Mouse (Mus musculus) forebrain, embryonic 16.5 days (tissue): ENCODE results near the gene Fam129b. TPM values are rescaled to one million over a fixed set of nuclear protein-coding genes. Genes with fewer than 3 reads are reported as not detected.

Experiments used
- ATAC-seq: fragments of 200-750 bp; cut with Nextera tagmentation; 2 replicates; pipeline ENCODE4 v1.8.0; 2017; ENCODE audit warnings: mild to moderate bottlenecking, moderate library complexity
- H3K27ac ChIP-seq: fragments of 300-500 bp; sonication (generic); 2 replicates; pipeline ENCODE4 v1.5.1; 2014; ENCODE audit warnings: low read length, control low read depth
- H3K27me3 ChIP-seq: fragments of 300-500 bp; sonication (generic); replicated peaks from 2 replicates; pipeline ENCODE4 v1.6.1; 2014; ENCODE audit warnings: low read length; ENCODE audit not compliant: control insufficient read depth, insufficient read depth
- H3K36me3 ChIP-seq: fragments of 300-500 bp; sonication (generic); 2 replicates; pipeline ENCODE4 v1.6.1; 2014; ENCODE audit not compliant: control insufficient read depth, insufficient read depth
- H3K4me1 ChIP-seq: fragments of 300-500 bp; sonication (generic); replicated peaks from 2 replicates; pipeline ENCODE4 v1.6.1; 2014; ENCODE audit warnings: low read length; ENCODE audit not compliant: control insufficient read depth, insufficient read depth
- H3K4me2 ChIP-seq: fragments of 300-500 bp; sonication (generic); 2 replicates; pipeline ENCODE4 v1.6.1; 2014; ENCODE audit warnings: mild to moderate bottlenecking, low read length, control low read depth
- H3K4me3 ChIP-seq: fragments of 300-500 bp; sonication (generic); replicated peaks from 2 replicates; pipeline ENCODE4 v1.5.1; 2014; ENCODE audit warnings: mild to moderate bottlenecking, low read length, control low read depth
- H3K9ac ChIP-seq: fragments of 300-500 bp; sonication (generic); replicated peaks from 2 replicates; pipeline ENCODE4 v1.6.1; 2014; ENCODE audit warnings: low read depth, low read length, control low read depth
- H3K9me3 ChIP-seq: fragments of 300-500 bp; sonication (generic); 2 replicates; pipeline ENCODE4 v1.6.1; 2016; ENCODE audit warnings: low read length; ENCODE audit not compliant: control insufficient read depth
- WGBS: fragments of 180-500 bp; shearing (Covaris S2); extraction: QIAGEN DNeasy Blood & Tissue Kit; methylation state at CpG from one replicate; pipeline ENCODE4 v1.1.7; 2014; 5-methylcytosine and 5-hydroxymethylcytosine counted together
- polyA plus RNA-seq: library from polyadenylated mRNA; unstranded; fragments of >200 nt; fragmentation: Nextera tagmentation; extraction: Ambion mirVana; gene quantifications from 2 replicates; pipeline ENCODE4 v1.2.1, GENCODE M21; 2015

Fam129b gene
- 36.4 and 41.1 TPM in 2 replicates for polyA plus RNA-seq

DNA sequence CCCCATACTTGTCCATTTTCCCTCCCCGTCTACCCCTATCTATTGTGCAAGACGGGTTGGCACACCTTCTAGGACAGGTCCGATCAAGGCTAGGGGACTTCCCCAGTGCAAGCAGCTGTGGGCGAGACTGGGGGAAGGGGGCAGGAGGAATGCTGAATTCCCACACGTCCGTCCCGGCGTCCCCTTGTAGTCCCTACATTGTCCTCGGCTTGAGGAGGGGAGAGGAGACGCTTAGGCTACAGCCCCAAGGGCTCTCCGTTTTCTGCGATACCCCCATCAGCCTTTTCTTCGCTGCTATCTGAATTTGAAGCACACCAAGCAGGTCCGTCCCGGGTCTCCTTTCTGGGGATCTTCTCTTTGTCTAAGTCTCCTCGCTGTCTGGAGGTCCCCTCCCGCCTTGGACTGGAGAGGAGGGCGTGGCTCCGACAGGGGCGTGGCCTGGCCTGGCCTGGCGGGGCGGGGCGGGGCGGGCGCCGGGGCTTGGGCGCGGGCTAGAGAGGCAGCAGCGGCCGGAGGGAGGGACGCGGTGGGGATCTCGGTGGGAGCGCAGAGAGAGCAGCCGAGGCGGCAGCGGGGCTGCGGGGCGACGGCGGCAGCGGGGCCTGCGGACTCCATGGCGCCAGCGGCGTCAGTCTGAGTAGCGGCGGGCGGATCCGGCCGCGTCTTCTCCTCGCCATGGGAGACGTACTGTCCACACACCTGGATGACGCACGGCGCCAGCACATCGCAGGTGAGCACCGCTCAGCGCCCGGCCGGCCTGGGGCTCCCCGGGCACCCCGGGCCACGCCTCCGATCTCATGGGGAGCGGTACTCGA lies at the start of gene Fam129b:
Fam129b (plus strand) TSS at position 440 of the 815 bp plus-strand sequence.
- H3K27me3 ChIP-seq: no peaks in the 10 kb centered on the region
- peaks cover 45% of the 10 kb centered on the region for H3K4me1 ChIP-seq
- 0% methylated on average over 44 of the region's 68 CpGs for WGBS
- peak within 1 kb of the TSS; percentile 84 for H3K4me2 ChIP-seq
- peak; percentile 87 for ATAC-seq
- no peaks in the 10 kb centered on the region for H3K9me3 ChIP-seq
- no peaks in the 10 kb centered on the region for H3K36me3 ChIP-seq
- peak within 1 kb of the TSS; percentile 90 for H3K27ac ChIP-seq
- peak within 1 kb of the TSS; percentile 85 for H3K4me3 ChIP-seq
- H3K9ac ChIP-seq: peak within 1 kb of the TSS; percentile 98

DNA sequence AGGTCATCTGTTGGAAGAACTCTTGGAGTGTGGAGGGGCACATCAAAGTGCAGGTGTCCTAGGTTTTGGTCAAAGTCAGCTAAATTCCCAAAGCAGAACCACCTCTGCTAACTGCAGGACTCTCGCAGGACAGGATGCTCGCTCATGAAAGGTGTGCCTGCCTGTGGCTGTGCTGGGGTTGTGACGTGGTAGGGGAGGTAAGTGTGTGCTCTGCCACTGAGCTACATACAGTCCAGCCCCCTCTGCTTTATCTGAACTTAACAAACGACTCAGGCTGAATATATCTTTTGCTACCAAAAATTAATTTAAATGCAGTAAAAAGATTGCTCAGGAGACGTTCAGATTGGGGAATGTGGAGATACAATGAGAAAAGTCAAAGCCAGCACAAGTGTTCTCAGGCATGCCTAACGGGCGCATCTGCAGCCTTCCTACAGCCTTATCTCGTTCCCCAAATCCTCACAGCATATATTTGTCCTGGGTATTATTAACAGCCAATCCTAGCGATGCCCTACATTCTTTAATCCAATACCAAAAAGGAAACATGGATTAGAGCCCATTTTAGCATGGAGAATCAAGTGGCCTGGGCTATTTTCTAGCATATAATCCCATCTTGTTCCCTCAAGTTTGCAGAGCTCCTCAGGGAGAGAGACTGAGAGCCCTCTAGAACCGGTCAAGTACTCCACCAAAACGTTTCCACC lies 46.8 kb upstream of the Fam129b start:
- 79% methylated on average over 11 of the region's 11 CpGs for WGBS
- no peak for ATAC-seq

DNA sequence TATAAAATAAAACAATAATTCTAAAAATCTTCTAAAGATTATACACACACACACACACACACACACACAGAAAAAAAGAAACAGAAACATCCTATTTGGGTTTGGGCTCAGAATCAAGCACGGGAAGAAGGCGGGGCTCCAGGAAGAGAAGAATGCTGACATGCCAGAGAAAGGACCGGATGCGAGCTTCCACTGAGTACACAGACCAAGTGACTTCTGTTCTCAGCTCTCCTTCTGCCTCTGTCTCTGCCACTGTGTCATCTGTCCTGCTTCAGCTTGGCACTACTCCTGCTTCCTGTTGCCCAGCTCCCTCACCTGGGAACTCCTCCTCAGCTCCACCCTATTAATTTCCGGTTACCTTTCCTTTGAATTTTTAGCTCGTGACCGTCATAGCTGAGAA lies 41.4 kb upstream of the Fam129b start:
- 70% methylated on average over 7 of the region's 7 CpGs for WGBS
- Histone ChIP-seq H3K9ac (no peak overlapping the region), H3K27ac (no peak overlapping the region), H3K36me3 (no peaks in the 10 kb centered on the region), H3K4me2 (no peak overlapping the region), H3K27me3 (no peaks in the 10 kb centered on the region), H3K4me3 (no peak overlapping the region), H3K9me3 (no peaks in the 10 kb centered on the region), H3K4me1 (peaks cover 9% of the 10 kb centered on the region; the same call in 1 of the 2 replicates)
- ATAC-seq: no peak

More for the DNA sequence above, 46.8 kb upstream of the Fam129b start:
- H3K4me2 ChIP-seq: no peak overlapping the region
- no peak overlapping the region for H3K4me3 ChIP-seq
- H3K36me3 ChIP-seq: no peaks in the 10 kb centered on the region
- no peak overlapping the region for H3K27ac ChIP-seq
- H3K9ac ChIP-seq: no peak overlapping the region
- no peaks in the 10 kb centered on the region for H3K9me3 ChIP-seq
- H3K4me1 ChIP-seq: peaks cover 5% of the 10 kb centered on the region
- no peaks in the 10 kb centered on the region for H3K27me3 ChIP-seq

DNA sequence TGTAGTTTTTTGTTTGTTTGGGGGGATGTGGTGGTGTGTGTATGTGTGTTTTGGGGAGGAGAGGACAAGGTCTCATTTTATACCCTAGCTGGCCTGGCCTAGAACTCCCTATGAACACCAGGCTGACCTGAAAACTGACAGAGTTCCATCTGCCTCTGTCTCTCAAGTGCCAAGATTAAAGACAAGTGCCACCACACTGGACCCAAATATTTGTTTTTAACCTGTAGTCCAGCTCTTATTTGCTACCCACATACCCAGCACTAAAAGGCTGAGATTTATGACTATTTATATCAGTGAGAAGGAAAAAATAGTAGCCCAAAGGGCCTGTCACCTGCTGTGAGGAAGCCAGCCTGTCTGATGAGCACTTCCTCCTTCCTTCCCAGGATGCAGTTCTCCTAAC lies 40.3 kb upstream of the Fam129b start:
- Histone ChIP-seq H3K36me3 (no peaks in the 10 kb centered on the region), H3K4me3 (no peak overlapping the region)
- no peak for ATAC-seq

DNA sequence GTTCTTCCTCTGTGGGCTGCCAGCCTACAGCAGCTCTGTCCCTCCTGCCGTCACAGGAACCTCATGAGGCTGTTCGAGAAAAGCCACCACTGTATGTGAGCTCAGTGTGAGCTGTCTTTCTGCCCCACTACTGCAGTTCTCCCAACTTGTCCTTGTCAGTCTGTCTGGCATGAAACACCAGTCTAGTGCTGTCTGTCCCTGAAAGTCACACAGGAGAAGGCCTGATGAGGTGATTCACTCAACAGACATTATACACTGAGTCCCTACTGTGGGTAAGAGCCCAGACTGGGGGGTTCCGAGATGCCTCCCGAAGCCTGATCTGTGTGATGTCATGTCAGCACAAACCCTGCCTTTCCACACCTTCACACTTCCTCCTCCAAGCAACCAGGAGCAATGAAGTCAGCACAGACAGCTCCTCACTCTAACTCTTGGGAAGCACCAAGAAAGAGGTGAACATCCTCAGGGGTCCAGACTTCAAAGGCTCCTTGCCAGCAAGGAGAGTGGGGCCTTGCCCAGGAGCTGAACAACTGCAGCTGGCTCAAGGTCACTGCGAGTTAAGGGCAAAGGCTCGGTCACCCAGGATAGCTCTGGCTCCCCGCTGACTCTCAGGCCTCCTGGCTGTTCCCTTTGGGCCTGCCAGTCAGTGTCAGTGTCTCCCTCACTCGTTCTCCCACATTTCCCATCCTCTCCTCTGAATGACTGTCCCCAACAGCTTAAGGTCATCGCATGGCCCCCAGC lies 37.6 kb upstream of the Fam129b start:
- H3K27me3 ChIP-seq: no peaks in the 10 kb centered on the region
- 77% methylated on average over 9 of the region's 9 CpGs for WGBS
- H3K27ac ChIP-seq: no peak overlapping the region
- H3K9ac ChIP-seq: no peak overlapping the region
- no peak overlapping the region for H3K4me3 ChIP-seq
- no peaks in the 10 kb centered on the region for H3K36me3 ChIP-seq
- no peaks in the 10 kb centered on the region for H3K9me3 ChIP-seq
- H3K4me2 ChIP-seq: no peak overlapping the region
- no peak for ATAC-seq
- H3K4me1 ChIP-seq: peaks cover 9% of the 10 kb centered on the region; the same call in 1 of the 2 replicates

More for the DNA sequence above, 40.3 kb upstream of the Fam129b start:
- H3K27me3 ChIP-seq: no peaks in the 10 kb centered on the region
- peaks cover 9% of the 10 kb centered on the region; the same call in 1 of the 2 replicates for H3K4me1 ChIP-seq
- no peaks in the 10 kb centered on the region for H3K9me3 ChIP-seq
- no peak overlapping the region for H3K27ac ChIP-seq
- H3K9ac ChIP-seq: no peak overlapping the region
- no peak overlapping the region for H3K4me2 ChIP-seq

DNA sequence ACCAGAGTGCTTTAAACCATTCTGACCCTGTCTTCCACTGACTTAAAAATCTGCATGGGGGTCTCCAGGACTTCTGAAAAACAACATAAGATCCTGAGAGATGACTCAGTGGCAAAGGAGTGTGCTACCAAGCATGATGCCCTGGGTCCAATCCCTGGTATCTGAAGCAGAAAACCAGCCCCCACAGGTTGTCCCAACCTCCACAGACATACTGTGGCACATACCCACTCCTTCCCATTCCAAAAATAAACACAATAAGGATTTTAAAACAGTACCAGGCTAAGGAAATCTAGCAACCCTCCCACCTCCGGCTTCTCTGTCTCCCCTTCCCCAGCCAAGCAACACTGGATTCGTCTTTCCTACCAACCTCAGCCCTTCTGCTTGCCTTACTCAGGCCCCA lies 36.7 kb upstream of the Fam129b start:
- Histone ChIP-seq H3K27ac (no peak overlapping the region), H3K4me2 (no peak overlapping the region), H3K9me3 (no peaks in the 10 kb centered on the region), H3K9ac (no peak overlapping the region), H3K4me3 (no peak overlapping the region), H3K27me3 (no peaks in the 10 kb centered on the region), H3K4me1 (peaks cover 12% of the 10 kb centered on the region), H3K36me3 (no peaks in the 10 kb centered on the region)
- ATAC-seq: no peak
- WGBS: 89% methylated on average over 2 of the region's 2 CpGs

DNA sequence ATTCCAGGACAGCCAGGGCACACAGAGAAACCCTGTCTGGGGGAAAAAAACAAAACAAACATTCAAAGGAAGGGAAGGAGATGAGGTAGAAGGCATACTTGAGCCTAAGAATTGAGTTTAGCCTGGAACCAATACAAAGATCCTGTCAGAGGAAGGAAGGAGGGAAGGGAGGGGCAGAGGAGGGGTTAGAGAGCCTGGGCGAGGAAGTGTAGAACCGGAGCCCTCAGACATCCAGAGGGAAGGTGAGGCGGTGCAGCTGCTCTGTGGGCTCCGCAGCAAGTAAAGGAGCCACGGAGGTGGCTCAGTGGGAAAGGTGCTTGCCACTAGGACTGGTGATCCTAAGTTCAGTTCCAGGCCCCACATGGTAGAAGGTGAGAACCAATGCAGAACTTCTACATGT lies 34.8 kb upstream of the Fam129b start:
- Histone ChIP-seq H3K36me3 (no peaks in the 10 kb centered on the region), H3K9me3 (no peaks in the 10 kb centered on the region), H3K9ac (no peak overlapping the region), H3K27ac (no peak overlapping the region), H3K4me3 (no peak overlapping the region), H3K27me3 (no peaks in the 10 kb centered on the region), H3K4me2 (no peak overlapping the region), H3K4me1 (peaks cover 19% of the 10 kb centered on the region)
- no peak for ATAC-seq
- 80% methylated on average over 5 of the region's 5 CpGs for WGBS

DNA sequence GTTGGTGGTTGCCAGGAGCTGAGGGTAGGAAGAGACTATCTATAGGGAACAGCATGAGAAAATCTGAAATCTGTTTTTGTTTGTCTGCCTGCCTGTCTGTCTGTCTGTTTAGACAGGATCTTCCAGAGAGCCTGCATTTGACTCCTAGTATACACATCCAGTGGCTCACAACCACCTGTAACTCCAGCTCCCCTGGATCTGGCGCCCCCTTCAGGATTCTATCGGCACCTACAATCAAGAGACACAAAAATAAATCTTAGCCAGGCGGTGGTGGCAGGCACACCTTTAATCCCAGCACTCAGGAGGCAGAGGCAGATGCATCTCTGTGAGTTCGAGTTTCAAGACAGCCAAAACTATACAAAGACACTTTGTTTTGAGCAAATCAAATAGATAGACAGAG lies 33.4 kb upstream of the Fam129b start:
- WGBS: 39% methylated on average over 4 of the region's 4 CpGs
- no peak for ATAC-seq
- H3K9me3 ChIP-seq: no peaks in the 10 kb centered on the region

DNA sequence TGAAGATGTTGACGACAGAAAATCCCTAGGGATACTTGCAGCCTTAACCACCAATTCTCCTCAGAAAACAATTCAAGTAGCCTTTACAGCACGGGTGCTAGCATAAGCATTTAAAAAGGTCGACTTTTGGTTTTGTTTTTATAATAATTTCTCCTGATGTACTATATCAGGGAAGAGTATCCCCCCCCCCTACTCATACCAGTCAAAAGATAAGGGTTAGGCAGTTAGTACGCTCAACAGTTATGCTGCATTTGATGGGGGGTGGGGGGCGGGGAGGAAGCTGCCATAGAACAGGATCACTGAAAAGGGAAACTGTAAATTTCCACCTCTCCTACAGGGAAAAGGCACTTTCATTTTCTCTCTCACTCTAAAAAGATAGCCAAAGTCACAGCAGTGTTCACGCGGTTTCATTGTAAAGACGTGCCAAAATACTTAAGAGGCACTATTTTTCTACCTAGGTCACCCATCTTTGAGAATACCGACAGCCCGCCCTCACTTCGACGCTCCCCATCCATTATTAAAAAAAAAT lies 30.3 kb upstream of the Fam129b start:
- ATAC-seq: no peak

More for the DNA sequence above, 33.4 kb upstream of the Fam129b start:
- Histone ChIP-seq H3K27me3 (no peaks in the 10 kb centered on the region), H3K4me3 (no peak overlapping the region), H3K27ac (no peak overlapping the region), H3K4me2 (no peak overlapping the region), H3K36me3 (no peaks in the 10 kb centered on the region), H3K9ac (no peak overlapping the region), H3K4me1 (peaks cover 13% of the 10 kb centered on the region)

More for the DNA sequence above, 30.3 kb upstream of the Fam129b start:
- Histone ChIP-seq H3K4me2 (peak overlapping the region; percentile 58), H3K9ac (peak overlapping the region; percentile 89), H3K9me3 (no peaks in the 10 kb centered on the region), H3K36me3 (no peaks in the 10 kb centered on the region), H3K27ac (peak overlapping the region; percentile 93), H3K4me3 (peak overlapping the region; percentile 93), H3K27me3 (no peaks in the 10 kb centered on the region), H3K4me1 (peaks cover 14% of the 10 kb centered on the region)
- 7% methylated on average over 12 of the region's 12 CpGs for WGBS
